Mouse (Mus musculus): ENCODE results near the gene Maip1. TPM values are rescaled to one million over a fixed set of nuclear protein-coding genes. Genes with fewer than 3 reads are reported as not detected.

Gene Maip1
- polyA plus RNA-seq, 2 experiments: 4.5 to 8.4 TPM

- DNase-seq (ENCODE audit: low read depth in 3 of 3, low spot score in 3 of 3) (no peak), ATAC-seq (ENCODE audit: insufficient read depth) (no peak)
- WGBS (ENCODE audit: insufficient replicate concordance): 76% methylated on average over 8 of the region's 8 CpGs
- Histone ChIP-seq H3K4me1 (replicated peaks; ENCODE audit: control insufficient read depth in 2 of 2, insufficient read depth in 2 of 2, low read length in 1 of 2) (no peaks in the 10 kb centered on the region; a peak in 1 of 4 replicates), H3K4me3 (ENCODE audit: insufficient read depth in 1 of 2, low read depth in 2 of 2, low read length in 2 of 2) (no peak overlapping the region), H3K27me3 (ENCODE audit: control insufficient read depth, insufficient read depth, low read length) (no peaks in the 10 kb centered on the region), H3K27ac (no peak overlapping the region), H3K36me3 (replicated peaks; ENCODE audit: control insufficient read depth, insufficient read depth, low read depth) (peaks cover 4% of the 10 kb centered on the region; the same call in 1 of the 2 replicates), H3K9me3 (ENCODE audit: control insufficient read depth, low read length) (no peaks in the 10 kb centered on the region), H3K9ac (replicated peaks) (no peak overlapping the region), H3K4me2 (ENCODE audit: low read depth) (no peak overlapping the region)
- TF ChIP-seq CTCF (IDR thresholded peaks at IDR 0.05; ENCODE audit: low read depth) (no peak), EP300 (IDR thresholded peaks at IDR 0.05; ENCODE audit: low read depth) (no peak)
Measured at GRCm38 (mm10) chr1:57388402-57389155, 17.5 kb upstream of the Maip1 start.

DNA sequence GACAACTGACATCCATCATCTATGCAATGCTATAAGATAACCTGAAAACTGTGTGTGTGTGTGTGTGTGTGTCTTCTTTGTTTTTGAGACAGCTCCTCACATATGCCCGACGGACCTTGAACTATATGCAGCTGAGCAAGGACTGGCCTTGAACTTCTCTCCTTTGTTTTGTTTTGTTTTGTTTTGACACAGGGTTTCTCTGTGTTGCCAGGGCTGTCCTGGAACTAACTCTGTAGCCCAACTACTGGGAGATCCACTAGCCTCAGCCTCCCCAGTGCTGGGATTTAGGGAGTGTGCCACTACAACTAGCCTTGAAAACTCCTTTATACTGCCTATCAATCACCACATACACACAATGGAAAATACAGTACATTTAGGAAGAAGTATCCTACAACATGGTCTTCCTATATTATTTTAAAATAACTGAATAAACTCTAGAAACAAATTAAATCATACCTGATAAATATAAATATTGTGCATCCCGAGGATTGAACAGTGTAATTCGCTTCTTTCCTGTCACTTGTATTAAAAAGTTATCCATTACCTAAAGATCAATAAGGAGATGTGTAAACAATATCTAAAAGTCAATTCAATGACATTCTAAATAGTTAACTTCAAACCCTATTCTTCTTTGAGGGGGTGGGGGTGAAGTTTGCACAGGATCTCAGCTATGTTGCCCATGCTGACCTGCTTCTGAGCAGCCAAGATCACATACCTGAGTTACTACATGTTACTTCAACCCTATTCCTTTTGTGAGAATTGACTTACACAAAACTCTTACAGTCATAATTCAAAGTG is 14.9 kb upstream of the Maip1 start:
- 73% methylated on average over 4 of the region's 4 CpGs for WGBS (ENCODE audit: insufficient replicate concordance)
- no peaks in the 10 kb centered on the region for H3K27me3 ChIP-seq (ENCODE audit: control insufficient read depth, insufficient read depth, low read length)
- no peak overlapping the region for H3K4me2 ChIP-seq (ENCODE audit: low read depth)
- ATAC-seq (ENCODE audit: insufficient read depth) (no peak), DNase-seq (ENCODE audit: low read depth in 3 of 3, low spot score in 3 of 3) (no peak)
- H3K4me1 ChIP-seq (replicated peaks; ENCODE audit: control insufficient read depth in 2 of 2, insufficient read depth in 2 of 2, low read length in 1 of 2): no peaks in the 10 kb centered on the region; a peak in 1 of 4 replicates
- TF ChIP-seq CTCF (IDR thresholded peaks at IDR 0.05; ENCODE audit: low read depth) (no peak), EP300 (IDR thresholded peaks at IDR 0.05; ENCODE audit: low read depth) (no peak)
- peaks cover 4% of the 10 kb centered on the region; the same call in 1 of the 2 replicates for H3K36me3 ChIP-seq (replicated peaks; ENCODE audit: control insufficient read depth, insufficient read depth, low read depth)
- no peak overlapping the region for H3K9ac ChIP-seq (replicated peaks)
- no peaks in the 10 kb centered on the region for H3K9me3 ChIP-seq (ENCODE audit: control insufficient read depth, low read length)
- H3K4me3 ChIP-seq (ENCODE audit: insufficient read depth in 1 of 2, low read depth in 2 of 2, low read length in 2 of 2): no peak overlapping the region
- no peak overlapping the region for H3K27ac ChIP-seq

DNA sequence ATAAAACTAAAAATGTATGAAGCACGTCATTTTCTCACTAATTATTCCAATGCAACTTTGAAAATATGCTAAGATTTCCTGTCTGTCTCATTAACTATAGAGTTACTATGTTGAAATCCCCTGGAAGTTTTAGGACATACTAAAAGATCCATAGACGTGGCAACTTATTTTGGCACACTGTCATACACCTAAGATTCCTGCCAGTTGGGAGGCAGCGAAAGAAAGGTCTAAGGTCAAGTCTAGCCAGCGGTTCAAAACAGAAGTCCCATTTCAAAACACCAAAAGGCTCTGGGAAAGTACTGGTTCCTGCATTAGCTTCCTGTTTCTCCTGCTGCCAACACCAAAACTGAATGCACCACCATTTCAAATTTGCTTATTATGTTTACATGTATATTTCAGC is 13.7 kb upstream of the Maip1 start:
- no peak for DNase-seq (ENCODE audit: low read depth in 3 of 3, low spot score in 3 of 3)
- TF ChIP-seq EP300 (IDR thresholded peaks at IDR 0.05; ENCODE audit: low read depth) (no peak), CTCF (IDR thresholded peaks at IDR 0.05; ENCODE audit: low read depth) (no peak)
- ATAC-seq (ENCODE audit: insufficient read depth): no peak
- no peak overlapping the region for H3K4me3 ChIP-seq (ENCODE audit: insufficient read depth in 1 of 2, low read depth in 2 of 2, low read length in 2 of 2)
- no peak overlapping the region for H3K4me2 ChIP-seq (ENCODE audit: low read depth)
- no peak overlapping the region for H3K9ac ChIP-seq (replicated peaks)
- H3K4me1 ChIP-seq (replicated peaks; ENCODE audit: control insufficient read depth in 2 of 2, insufficient read depth in 2 of 2, low read length in 1 of 2): no peaks in the 10 kb centered on the region; a peak in 1 of 4 replicates
- no peaks in the 10 kb centered on the region for H3K27me3 ChIP-seq (ENCODE audit: control insufficient read depth, insufficient read depth, low read length)
- H3K27ac ChIP-seq: no peak overlapping the region
- 75% methylated on average over 4 of the region's 4 CpGs for WGBS (ENCODE audit: insufficient replicate concordance)
- no peaks in the 10 kb centered on the region for H3K9me3 ChIP-seq (ENCODE audit: control insufficient read depth, low read length)
- H3K36me3 ChIP-seq (replicated peaks; ENCODE audit: control insufficient read depth, insufficient read depth, low read depth): peaks cover 4% of the 10 kb centered on the region; the same call in 1 of the 2 replicates

DNA sequence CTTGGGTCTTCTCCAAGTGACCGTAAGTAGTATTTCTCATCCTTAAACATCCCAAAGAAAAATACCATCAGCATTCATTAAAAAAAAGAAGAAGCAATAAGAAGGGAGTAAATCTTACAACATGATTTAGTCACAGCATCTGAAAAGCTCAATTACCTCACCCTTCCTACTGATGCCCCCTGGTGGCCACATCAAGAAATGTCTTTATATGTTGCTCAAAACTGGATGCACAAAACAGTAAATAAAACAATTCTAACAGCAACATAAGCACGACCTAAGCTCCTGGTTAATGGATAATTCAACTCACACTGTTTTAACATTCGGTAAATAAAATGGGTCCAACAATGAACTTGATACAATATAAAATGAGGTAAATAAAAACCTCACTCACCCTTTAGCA is 12.1 kb upstream of the Maip1 start:
- H3K27ac ChIP-seq: no peak overlapping the region

GRCm38 (mm10) chr1:57400321-57400720 is 5.8 kb upstream of the Maip1 start:
- no peak overlapping the region for H3K4me3 ChIP-seq (ENCODE audit: insufficient read depth in 1 of 2, low read depth in 2 of 2, low read length in 2 of 2)
- H3K4me1 ChIP-seq (replicated peaks; ENCODE audit: control insufficient read depth in 2 of 2, insufficient read depth in 2 of 2, low read length in 1 of 2): no peaks in the 10 kb centered on the region
- DNase-seq (ENCODE audit: low read depth in 3 of 3, low spot score in 3 of 3) (no peak), ATAC-seq (ENCODE audit: insufficient read depth) (no peak)
- H3K27ac ChIP-seq: no peak overlapping the region
- TF ChIP-seq EP300 (IDR thresholded peaks at IDR 0.05; ENCODE audit: low read depth): no peak
- no peak for TF ChIP-seq CTCF (IDR thresholded peaks at IDR 0.05; ENCODE audit: low read depth)
- no peak overlapping the region for H3K4me2 ChIP-seq (ENCODE audit: low read depth)
- no peak overlapping the region for H3K9ac ChIP-seq (replicated peaks)
- no peaks in the 10 kb centered on the region for H3K27me3 ChIP-seq (ENCODE audit: control insufficient read depth, insufficient read depth, low read length)
- H3K9me3 ChIP-seq (ENCODE audit: control insufficient read depth, low read length): no peaks in the 10 kb centered on the region
- WGBS (ENCODE audit: insufficient replicate concordance): 87% methylated on average over 2 of the region's 2 CpGs
- H3K36me3 ChIP-seq (replicated peaks; ENCODE audit: control insufficient read depth, insufficient read depth, low read depth): no peaks in the 10 kb centered on the region; the same call in 1 of the 2 replicates

More for the DNA sequence above, 12.1 kb upstream of the Maip1 start:
- Histone ChIP-seq H3K9me3 (ENCODE audit: control insufficient read depth, low read length) (no peaks in the 10 kb centered on the region), H3K36me3 (replicated peaks; ENCODE audit: control insufficient read depth, insufficient read depth, low read depth) (peaks cover 4% of the 10 kb centered on the region; the same call in 1 of the 2 replicates), H3K27me3 (ENCODE audit: control insufficient read depth, insufficient read depth, low read length) (no peaks in the 10 kb centered on the region), H3K4me2 (ENCODE audit: low read depth) (no peak overlapping the region), H3K4me1 (replicated peaks; ENCODE audit: control insufficient read depth in 2 of 2, insufficient read depth in 2 of 2, low read length in 1 of 2) (no peaks in the 10 kb centered on the region; a peak in 1 of 4 replicates), H3K4me3 (ENCODE audit: insufficient read depth in 1 of 2, low read depth in 2 of 2, low read length in 2 of 2) (no peak overlapping the region), H3K9ac (replicated peaks) (no peak overlapping the region)
- 44% methylated on average over 3 of the region's 3 CpGs for WGBS (ENCODE audit: insufficient replicate concordance)
- TF ChIP-seq CTCF (IDR thresholded peaks at IDR 0.05; ENCODE audit: low read depth): peak; percentile 73; the same call in 1 of the 2 replicates
- TF ChIP-seq EP300 (IDR thresholded peaks at IDR 0.05; ENCODE audit: low read depth): no peak
- DNase-seq (ENCODE audit: low read depth in 3 of 3, low spot score in 3 of 3) (peak in 1 of 3 experiments; percentile 49), ATAC-seq (ENCODE audit: insufficient read depth) (no peak)
